Mouse (Mus musculus) urinary bladder, adult 2 months (tissue): Measurements from ENCODE around the gene Grwd1. TPM values are rescaled to one million over a fixed set of nuclear protein-coding genes. Genes with fewer than 3 reads are reported as not detected.

ENCODE experiments used
- polyA plus RNA-seq: library from polyadenylated mRNA; depleted of rRNA; stranded (reverse); fragments of >200 nt; gene quantifications from 2 replicates; pipeline ENCODE4 v1.2.3, GENCODE M21; 2012; rRNA removed

Grwd1 gene
- polyA plus RNA-seq, 1 experiment, result 11.7 TPM

Other genes starting within 250 kb of the Grwd1 start
- not detected in 2 replicates for gene Fgf21, start 215.5 kb downstream of the Grwd1 start, polyA plus RNA-seq
- gene Fut1, start 213.7 kb downstream of the Grwd1 start, polyA plus RNA-seq, result 0.04 TPM in 1 of 2 replicates, not detected in the other
- 0.23 and 0.27 TPM in 2 replicates for gene Izumo1, start 209.1 kb downstream of the Grwd1 start, polyA plus RNA-seq
- gene Rasip1, start 203.5 kb downstream of the Grwd1 start, polyA plus RNA-seq, result 7.3 and 11.8 TPM in 2 replicates
- 8.4 and 11.3 TPM in 2 replicates for gene Mamstr, start 191.0 kb downstream of the Grwd1 start, polyA plus RNA-seq
- gene Fut2, start 164.6 kb downstream of the Grwd1 start, polyA plus RNA-seq, result 1.8 and 3.3 TPM in 2 replicates
- 0.06 and 0.08 TPM in 2 replicates for gene Ntn5, start 146.9 kb downstream of the Grwd1 start, polyA plus RNA-seq
- 0.09 and 0.14 TPM in 2 replicates for gene Sec1, start 136.5 kb downstream of the Grwd1 start, polyA plus RNA-seq
- gene Car11, start 131.1 kb downstream of the Grwd1 start, polyA plus RNA-seq, result 25.0 and 29.8 TPM in 2 replicates
- gene Dbp, start 125.9 kb downstream of the Grwd1 start, polyA plus RNA-seq, result 335 and 503 TPM in 2 replicates
- 594 and 906 TPM in 2 replicates for gene Rpl18, start 115.5 kb downstream of the Grwd1 start, polyA plus RNA-seq
- 22.1 and 25.6 TPM in 2 replicates for gene Sphk2, start 112.9 kb downstream of the Grwd1 start, polyA plus RNA-seq
- gene Fam83e, start 109.7 kb downstream of the Grwd1 start, polyA plus RNA-seq, result 1.3 and 1.5 TPM in 2 replicates
- gene Spaca4, start 105.1 kb downstream of the Grwd1 start, polyA plus RNA-seq, result not detected in 2 replicates
- gene Lmtk3, start 47.2 kb downstream of the Grwd1 start, polyA plus RNA-seq, result 2.5 and 2.9 TPM in 2 replicates
- gene Sult2b1, start 46.3 kb downstream of the Grwd1 start, polyA plus RNA-seq, result 1.3 and 1.5 TPM in 2 replicates
- 61.5 and 68.7 TPM in 2 replicates for gene Cyth2, start 16.4 kb downstream of the Grwd1 start, polyA plus RNA-seq
- 0.25 and 0.35 TPM in 2 replicates for gene Kcnj14, start 6.2 kb downstream of the Grwd1 start, polyA plus RNA-seq
- gene Kdelr1, start 41.8 kb upstream of the Grwd1 start, polyA plus RNA-seq, result 221 and 243 TPM in 2 replicates
- 1.6 and 2.4 TPM in 2 replicates for gene Grin2d, start 47.4 kb upstream of the Grwd1 start, polyA plus RNA-seq
- gene Syngr4, start 65.8 kb upstream of the Grwd1 start, polyA plus RNA-seq, result 0.10 TPM in 1 of 2 replicates, not detected in the other
- 23.7 and 24.3 TPM in 2 replicates for gene Tmem143, start 66.0 kb upstream of the Grwd1 start, polyA plus RNA-seq
- gene Emp3, start 90.5 kb upstream of the Grwd1 start, polyA plus RNA-seq, result 213 and 219 TPM in 2 replicates
- gene Ccdc114, start 93.1 kb upstream of the Grwd1 start, polyA plus RNA-seq, result 3.4 and 3.5 TPM in 2 replicates
- 2.0 and 2.2 TPM in 2 replicates for gene Abcc6, start 199.4 kb upstream of the Grwd1 start, polyA plus RNA-seq
- 35.5 and 41.4 TPM in 2 replicates for gene Nomo1, start 202.8 kb upstream of the Grwd1 start, polyA plus RNA-seq